Mouse (Mus musculus) CD8-positive naive resting alpha-beta T cell, adult 2 months (primary cell): Measurements from ENCODE around the gene Alox5.

Source experiments
- DNase-seq, 2 experiments: peaks; one replicate each; pipeline ENCODE4 v3.0.0; 2022; ENCODE audit warnings: low read depth in 2 of 2, low spot score in 2 of 2

The Alox5 gene

GRCm38 (mm10) chr6:116386506-116386905 is 74.5 kb downstream of the Alox5 start:
- no peak for DNase-seq

GRCm38 (mm10) chr6:116386045-116386415 is 74.9 kb downstream of the Alox5 start:
- DNase-seq, result no peak

- no peak for DNase-seq
Observed at GRCm38 (mm10) chr6:116385194-116386044, 75.6 kb downstream of the Alox5 start.

DNA sequence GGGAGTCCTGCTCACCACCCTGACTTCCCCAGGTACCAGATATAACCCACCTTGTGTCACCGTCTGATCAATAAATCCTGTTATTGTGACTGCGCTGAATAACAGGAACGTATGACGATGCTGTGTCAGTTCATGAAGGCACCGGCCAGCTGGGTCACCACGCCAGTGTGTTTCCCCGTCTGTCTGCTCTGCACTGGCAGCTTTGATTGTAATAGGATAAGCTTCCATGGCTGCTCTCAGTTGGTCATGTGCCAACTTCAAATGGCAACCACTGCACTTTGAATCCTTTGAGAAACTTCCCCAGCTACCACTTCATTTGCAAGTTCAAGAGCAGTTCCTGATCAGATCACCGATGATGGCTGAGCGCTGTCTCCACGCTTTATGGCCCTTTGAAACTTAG is 77.4 kb downstream of the Alox5 start:
- no peak for DNase-seq

DNA sequence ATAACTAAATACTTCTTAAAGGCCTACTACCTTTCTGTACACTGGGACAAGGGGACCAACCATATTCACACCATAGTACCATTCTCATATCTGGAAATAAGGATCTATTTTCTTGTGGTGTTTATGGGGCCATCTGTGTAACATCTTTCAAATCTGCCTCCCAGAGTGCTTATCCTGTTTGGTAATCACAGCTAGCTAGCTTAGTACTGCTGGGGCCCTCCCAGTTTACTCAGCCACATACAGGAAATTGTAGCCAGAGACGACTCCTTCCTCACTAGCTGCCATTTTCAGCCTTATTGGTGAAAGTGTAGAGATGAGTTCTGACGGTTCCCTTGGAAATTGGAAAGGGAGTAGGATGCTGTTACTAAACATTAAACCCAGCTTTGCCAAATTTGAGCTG is 79.4 kb downstream of the Alox5 start:
- no peak for DNase-seq

DNA sequence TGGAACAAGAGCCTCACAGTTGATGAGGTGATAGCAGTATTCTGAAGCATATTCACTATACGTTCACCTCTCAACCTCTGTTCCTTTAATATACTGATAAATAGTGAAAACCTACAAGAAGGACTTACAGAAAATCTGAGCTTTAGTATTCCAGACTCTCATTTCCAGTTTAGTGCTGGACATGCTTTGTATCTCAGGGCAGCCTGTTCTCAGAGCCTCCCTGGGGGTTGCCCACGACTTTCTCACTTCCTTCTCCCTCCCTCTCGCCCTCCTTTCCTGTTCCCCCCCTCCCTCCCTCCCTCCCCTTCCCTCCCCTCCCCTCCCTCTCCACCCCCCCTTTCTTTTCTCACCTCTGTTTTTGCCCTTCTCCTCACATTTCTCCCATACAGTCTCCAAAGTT is 80.8 kb downstream of the Alox5 start:
- DNase-seq, result no peak

GRCm38 (mm10) chr6:116378892-116379291 is 82.1 kb downstream of the Alox5 start:
- DNase-seq, result no peak

DNA sequence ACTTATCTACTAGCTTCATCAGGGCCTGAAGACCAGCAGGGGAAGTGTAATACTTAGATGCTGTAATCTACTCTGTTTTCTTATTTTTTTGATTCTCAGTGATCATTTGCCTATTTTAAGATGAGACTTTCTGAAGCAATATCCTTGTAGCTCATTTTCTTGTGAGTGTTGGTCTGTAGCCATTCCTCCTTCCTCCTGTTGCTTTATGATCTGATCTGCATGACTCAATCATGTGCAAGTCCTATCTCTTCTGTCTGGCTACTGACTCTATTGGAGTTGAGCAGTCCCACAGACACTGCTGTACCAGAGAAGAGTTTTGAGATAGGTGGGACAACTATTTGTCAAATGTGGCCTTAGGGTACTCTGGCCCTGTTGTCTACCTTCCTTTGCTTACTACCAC is 86.4 kb downstream of the Alox5 start:
- DNase-seq, result no peak

DNA sequence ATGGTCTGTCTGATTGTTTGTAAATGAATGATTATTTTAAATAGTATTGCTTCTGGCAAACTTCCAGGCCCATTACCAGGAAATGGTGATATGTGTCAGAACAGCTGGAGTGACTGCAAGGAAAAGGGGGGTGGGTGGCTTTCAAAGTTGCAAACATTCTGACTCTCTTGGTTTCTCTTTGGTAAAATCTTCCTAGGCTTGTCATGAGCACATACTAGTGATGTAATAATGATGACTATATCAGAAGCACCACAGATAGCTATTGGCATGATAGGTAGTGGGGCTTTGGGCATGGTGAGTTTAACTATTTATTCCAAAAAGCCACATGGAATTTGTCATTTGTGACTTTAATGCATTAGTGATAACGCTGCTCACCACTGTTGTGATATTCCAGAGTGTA is 86.8 kb downstream of the Alox5 start:
- DNase-seq, result no peak

- no peak for DNase-seq
Observed at GRCm38 (mm10) chr6:116371500-116371899, 89.5 kb downstream of the Alox5 start.

GRCm38 (mm10) chr6:116370216-116370976 is 90.6 kb downstream of the Alox5 start:
- no peak for DNase-seq

DNA sequence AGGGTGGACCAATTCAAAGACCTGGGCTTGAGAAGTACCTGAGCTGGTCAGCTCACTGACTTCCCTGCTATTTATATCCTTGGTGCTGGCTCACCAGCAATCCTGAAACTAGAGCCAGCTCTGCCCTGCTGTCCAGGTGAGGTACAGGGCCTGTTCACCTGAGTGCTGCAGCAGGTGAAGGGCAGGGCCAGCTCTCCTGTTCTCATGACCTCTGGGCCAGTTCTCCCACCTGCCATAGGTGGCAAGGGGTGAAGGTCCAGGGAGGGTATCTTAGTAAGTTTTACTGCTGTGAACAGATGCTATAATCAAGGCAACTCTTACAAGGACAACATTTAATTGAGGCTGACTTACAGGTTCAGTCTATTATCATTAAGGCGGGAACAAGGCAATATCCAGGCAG is 91.2 kb downstream of the Alox5 start:
- no peak for DNase-seq

- no peak for DNase-seq
Observed at GRCm38 (mm10) chr6:116367971-116368370, 93.0 kb downstream of the Alox5 start.

DNA sequence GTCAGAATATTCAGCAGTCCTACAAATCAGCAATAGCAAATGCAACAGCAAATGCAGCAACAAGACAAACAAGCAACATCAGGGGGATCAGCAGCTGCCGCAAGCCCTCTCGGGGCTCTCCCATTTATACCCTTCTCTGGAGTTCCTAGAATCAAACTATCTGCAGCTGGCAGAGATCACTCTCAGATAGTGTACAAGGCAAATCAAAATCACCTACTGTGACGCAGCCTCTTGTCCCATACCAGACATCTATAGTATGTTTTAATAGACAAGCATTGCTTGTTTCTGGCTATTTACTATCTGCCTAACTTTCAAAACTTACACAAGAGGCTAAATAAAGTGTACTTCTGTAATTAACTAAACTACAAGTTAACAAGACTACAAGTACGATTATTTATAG is 99.0 kb downstream of the Alox5 start:
- no peak for DNase-seq

DNA sequence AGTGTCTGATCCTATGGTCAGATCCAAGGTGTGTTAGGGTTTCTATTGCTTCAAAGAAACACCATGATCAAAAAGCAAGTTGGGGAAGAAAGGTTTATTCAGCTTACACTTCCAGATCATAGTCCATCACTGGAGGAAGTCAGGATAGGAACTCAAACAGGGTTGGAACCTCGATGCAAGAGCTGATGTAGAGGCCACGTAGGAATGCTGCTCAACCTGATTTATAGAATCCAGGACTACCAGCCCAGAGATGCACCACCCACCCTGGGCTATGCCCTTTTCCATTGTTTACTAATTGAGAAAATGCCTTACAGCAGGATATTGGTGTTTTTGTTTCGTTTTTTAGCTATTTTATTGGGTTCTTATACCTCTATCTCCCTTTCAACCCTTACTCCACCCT is 99.5 kb downstream of the Alox5 start:
- no peak for DNase-seq
